Mouse (Mus musculus) mature B cell (primary cell): ENCODE data around the gene Epm2a.

Experiments
- in situ Hi-C: fragments of 300-500 bp; cut with MboI; formaldehyde crosslinking; loops from 2 replicates; pipeline ENCODE4 v1.14.3; 2019

Gene Epm2a

DNA sequence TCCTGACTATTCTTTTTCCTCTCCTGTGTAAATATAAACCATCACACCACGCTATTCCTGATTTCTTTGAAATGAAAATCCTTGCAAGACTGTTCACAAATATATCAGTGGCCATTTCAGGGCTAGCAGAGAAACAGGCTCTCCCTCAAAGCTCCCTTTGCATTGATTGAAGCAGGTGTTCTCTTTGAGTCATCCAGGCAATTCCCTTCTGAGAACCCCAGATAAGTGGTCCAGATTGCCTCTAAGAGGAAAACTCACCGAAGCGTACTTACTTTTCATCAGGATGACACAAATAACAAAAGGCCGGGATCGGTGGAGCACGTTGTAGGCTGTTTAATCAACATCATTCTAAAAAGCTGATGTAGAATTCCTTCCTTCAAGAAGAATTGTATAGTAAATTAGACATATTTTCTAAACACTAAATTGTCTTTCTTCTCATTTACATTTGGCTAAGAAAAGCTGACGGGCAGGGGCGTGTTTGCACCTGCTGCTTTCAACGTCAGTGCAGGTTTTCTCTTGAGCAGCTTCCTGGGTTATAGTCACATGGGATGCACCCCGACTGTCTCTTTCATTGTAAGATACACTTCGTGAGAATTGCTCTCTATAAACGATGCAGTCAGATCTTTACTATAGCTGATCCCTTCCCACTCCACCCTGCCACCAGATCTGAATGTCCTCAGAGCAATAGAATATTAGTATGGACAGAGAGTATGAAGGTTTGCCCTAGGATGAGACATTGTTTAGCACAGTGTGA is 86.0 kb downstream of the Epm2a start:
- in situ Hi-C loops: no loop called here

DNA sequence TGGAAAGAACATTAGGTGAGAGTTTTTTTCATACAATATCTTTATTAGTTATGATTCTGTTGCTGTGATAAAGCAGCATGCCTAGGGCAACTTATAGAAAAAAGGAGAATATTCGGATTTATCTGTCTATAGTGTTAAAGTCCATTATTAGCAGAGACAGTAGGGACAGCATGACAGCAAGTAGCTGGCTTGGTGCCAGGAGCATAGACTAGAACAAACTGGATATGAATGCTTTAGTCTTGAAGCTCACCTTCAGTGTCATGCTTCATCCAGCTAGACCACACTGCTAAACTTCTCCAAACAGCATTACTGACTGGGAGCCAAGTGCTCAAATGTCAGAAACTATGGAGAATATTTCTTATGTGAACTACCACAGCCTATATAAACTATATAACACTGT is 93.8 kb downstream of the Epm2a start:
- in situ Hi-C loops: no loop called here

- in situ Hi-C loops: no loop called here
Measured at GRCm38 (mm10) chr10:11438461-11438860, 95.3 kb downstream of the Epm2a start.

- in situ Hi-C loops: no loop called here
Measured at GRCm38 (mm10) chr10:11439342-11439741, 96.1 kb downstream of the Epm2a start.

GRCm38 (mm10) chr10:11449556-11450305 is 106.5 kb downstream of the Epm2a start:
- in situ Hi-C loops: loop anchor here (25.0 kb wide), 1 partner anchor 1163 kb away; no protein-coding TSS in a partner anchor

GRCm38 (mm10) chr10:11452537-11452936 is 109.3 kb downstream of the Epm2a start:
- in situ Hi-C loops: loop anchor here (25.0 kb wide), 1 partner anchor 1160 kb away; no protein-coding TSS in a partner anchor

DNA sequence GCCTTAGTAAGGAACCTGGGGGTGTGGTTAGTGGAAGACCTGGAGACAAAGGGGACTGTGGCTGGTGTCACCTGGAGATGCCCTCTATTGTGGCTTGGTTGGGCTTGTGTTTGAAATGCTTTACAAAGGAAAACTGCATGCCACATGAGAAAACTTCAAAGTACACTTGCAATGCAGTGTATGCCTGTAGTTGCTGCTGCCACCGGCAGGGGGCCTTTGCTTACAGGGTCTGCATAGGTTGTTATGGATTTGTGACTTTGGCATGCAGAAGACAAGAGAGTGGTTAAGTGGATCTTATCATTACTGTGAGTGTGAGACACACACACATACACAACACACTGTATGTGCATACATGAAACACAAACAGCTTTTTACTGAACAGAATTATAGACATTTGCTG is 114.2 kb downstream of the Epm2a start:
- in situ Hi-C loops: loop anchor here (25.0 kb wide), 1 partner anchor 1155 kb away; no protein-coding TSS in a partner anchor

GRCm38 (mm10) chr10:11491956-11492355 is 148.8 kb downstream of the Epm2a start:
- in situ Hi-C loops: no loop called here
